Mouse (Mus musculus) megakaryocyte, embryonic 14.5 days (primary cell): ENCODE results near the gene Ccdc63.

Experiments used
- FLI1 ChIP-seq: IDR thresholded peaks from 2 replicates; pipeline ENCODE4 v1.6.1; 2012; ENCODE audit warnings: low read length, inconsistent platforms, mixed read lengths
- GATA1 ChIP-seq: IDR thresholded peaks from 3 replicates; pipeline ENCODE4 v1.6.1; 2012; ENCODE audit warnings: mixed read lengths, low read length, inconsistent platforms, borderline replicate concordance

DNA sequence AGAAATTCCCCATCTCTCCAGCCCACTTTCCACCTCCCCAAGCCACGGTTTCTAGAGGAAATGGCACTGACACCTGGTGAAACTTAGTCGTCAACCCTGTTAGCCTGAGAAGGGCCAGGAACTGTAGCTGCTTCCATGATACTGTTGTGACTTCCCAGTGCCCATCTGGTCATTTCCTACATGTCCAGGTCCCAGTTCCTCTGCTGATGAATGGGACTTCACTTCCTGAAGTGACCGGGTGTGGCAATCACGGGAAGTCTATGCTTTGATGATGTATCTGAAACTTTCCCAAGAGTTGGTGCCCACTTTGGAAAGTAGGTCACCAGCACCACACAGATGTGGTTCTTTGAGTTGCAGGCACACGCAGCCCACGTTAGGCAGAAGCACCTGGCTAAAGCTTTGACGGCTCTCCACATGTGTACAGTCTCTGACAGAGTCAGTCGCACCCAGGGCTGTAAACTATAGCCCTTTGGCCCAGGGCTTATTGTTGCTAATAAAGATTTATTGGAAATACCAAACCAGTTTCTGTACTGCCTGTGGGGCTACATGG, 15.3 kb downstream of the Ccdc63 start:
- TF ChIP-seq FLI1 (no peak), GATA1 (no peak)
